Mouse (Mus musculus) left cerebral cortex, postnatal 4 days (tissue): ENCODE measurements at regions not wholly inside any gene's neighbourhood (a gene's known extent, or its start where the extent isn't known, plus 50 kb on each side); places are given as distances from the start of the nearest gene placed in this dataset.
A peak's percentile ranks its signal among the peaks of the same experiment; 100 is the strongest.

Experiments
- DNase-seq: peaks from one replicate; pipeline ENCODE4 v3.0.0-alpha.2; 2022
- intact Hi-C: fragments of 180-260 bp; cut with DNase I; formaldehyde crosslinking; loops from one replicate; pipeline ENCODE4 v1.15.1; 2025

DNA sequence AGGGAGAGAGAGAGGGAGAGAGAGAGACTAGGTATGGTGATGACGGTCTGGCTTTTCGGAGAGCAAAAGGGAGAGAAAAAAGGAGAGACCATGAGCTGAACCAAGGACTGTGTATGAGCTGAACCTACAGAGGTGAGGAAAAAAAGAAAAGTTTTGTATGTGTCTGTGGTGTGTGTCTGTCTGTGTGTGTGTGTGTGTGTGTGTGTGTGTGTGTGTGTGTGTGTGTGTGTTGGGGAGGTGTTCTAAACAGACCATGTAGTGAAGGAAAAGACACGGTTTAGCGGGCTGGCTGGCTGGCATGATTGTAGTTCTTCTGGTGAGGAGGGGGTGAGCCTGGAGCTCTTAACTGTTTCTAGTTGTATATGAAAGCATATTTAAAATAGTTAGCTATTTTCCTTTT, 418.6 kb upstream of the Ubash3b start:
- no peak for DNase-seq
- intact Hi-C loops: loop anchor here (2.0 to 5.0 kb wide), 2 partner anchors 157 to 203 kb away; no protein-coding TSS in a partner anchor

DNA sequence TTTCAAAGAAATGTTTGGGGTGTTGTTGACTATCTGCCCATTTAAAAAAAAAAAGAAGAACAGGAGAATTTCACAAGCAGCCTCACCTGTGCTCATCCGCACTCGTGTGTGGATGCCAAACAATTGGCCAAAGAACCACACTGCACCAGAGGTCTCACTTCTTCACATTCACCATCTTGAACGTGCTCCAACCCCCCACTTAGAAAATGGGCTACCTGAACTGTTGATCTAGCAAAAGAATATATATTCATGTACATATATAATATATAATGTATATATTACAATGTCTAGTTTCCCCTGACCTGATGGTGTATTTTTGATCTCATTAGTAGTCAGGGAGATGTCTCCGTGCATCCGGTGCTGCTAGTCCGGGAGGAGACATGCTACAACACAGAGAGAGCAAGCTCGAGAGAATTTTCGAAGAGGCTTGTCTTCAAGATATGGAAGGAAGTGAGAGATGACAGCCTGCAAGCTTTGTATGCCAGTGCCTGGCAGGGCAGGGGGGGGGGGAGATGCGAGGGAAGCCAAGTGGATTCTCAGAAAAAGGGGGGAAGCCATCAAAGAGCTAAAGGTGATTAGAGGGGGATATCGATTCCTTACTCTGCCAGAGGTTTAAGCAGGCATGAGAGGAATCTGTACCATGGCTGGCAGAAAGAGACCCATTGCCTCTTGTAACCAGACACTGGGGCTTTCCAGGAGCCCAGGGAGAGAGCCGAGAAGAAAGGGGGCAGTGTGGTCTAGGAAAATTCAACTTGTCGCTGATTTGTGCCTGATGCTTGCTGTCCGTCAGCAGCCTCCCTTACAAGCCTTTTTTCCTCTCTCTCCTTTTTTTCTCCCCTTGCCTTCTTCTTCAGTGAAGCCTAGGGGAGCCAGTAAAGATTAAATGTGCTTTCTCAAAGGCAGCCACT, 417.9 kb upstream of the Ubash3b start:
- peak; percentile 66 for DNase-seq
- intact Hi-C loops: loop anchor here (2.0 to 5.0 kb wide), 3 partner anchors 102 to 203 kb away; no protein-coding TSS in a partner anchor

DNA sequence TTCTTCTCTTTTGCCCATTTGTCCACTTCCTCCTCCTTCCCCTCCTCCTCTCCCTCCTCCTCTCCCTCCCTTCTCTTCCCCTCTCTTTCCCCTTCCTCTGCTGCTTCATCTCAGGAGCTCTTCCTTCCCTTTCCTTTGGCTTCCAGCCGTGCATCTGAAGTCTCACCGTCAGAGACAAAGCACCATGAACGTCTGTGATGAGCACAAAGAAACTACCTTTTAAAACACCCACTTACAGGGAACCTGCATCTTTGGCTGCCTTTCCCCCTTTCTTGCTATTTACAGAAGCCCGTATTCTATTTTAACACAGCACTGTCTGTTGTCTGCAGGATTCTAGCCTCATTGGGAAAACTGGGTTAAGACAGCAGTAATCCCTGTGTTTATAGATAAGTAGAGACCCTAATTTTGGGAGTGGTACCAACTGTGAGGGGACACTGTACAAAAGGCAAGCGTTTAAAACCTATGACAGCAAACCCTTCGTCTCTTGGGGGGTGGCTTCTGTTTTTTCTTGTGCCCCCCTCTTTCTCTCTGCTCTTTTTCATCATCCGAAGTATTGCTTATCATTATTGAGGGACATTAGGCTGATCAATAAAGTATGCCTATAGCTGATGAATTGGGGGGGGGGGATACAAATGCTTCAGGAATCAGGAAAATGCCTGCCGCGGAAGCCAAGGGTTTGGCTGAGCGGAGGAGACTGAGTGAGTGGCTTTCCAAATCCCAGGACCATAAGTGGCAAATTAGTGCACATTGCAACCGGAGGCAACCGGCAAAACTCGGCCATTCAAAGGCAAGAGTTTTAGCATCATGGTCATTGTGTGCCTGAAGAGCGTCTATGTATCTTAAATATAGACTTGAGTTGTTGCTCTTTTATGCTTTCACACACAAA, 417.0 kb upstream of the Ubash3b start:
- intact Hi-C loops: loop anchor here (5.0 kb wide), 1 partner anchor 101 kb away; no protein-coding TSS in a partner anchor
- DNase-seq: no peak

DNA sequence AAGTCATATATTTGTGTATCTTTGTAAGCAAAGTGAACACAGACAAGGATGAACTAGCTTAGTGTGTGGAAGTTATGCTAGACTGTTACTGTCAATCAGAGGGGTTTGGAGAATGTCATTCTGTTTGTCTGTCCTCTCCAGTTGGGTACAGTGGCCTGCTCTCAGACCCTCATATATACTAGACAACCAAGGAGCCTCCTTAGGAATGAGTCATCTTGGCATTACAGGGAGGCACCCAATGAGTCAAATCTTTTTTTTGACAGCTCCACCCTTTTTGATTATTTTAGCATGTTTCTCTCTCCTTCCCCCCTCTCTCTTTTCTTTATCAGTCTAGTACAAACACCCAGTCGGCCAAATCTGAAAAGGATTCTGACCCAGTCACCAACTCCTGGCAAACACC, 416.3 kb upstream of the Ubash3b start:
- no peak for DNase-seq
- intact Hi-C loops: loop anchor here (5.0 kb wide), 1 partner anchor 100 kb away; no protein-coding TSS in a partner anchor

DNA sequence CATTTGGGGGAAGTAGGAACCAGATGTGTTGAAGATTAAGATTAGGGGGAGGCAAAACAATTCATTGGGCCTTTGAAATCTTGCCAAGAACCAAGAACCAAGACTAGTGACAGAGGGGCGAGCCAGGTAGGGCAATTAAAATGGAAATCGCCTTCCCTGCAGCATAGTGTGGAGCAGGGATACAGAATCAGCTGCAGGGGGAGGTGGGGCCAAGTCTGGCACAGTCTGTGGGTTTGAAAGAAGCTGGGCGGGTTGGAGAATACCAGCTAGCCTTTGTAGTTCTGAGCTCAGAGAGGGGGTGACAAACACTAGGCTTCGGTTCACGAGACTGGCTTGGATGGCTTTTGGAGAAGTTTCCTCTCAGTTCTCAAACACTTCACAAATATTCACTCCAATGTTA, 414.3 kb upstream of the Ubash3b start:
- intact Hi-C loops: loop anchor here (5.0 kb wide), 1 partner anchor 99 kb away; no protein-coding TSS in a partner anchor
- no peak for DNase-seq

DNA sequence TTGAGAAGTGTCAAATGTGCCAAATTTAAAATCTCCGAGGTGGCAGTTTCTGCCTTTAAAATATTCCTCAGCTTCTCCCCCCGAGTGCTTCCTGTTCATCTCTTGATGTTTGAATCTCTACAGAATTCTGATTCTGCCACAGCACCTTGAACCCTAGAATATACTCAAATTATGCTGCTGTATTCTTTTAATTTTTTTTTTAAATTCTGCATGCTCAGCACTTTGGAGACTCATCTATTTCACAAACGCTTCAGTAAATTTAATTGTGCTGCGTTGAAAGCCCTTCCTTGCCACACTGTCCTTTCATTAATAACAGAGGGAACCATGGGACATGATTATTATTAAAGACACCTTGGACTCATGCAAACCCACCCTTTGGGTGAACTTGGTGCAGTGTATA, 408.8 kb upstream of the Ubash3b start:
- DNase-seq: no peak
- intact Hi-C loops: no loop called here

DNA sequence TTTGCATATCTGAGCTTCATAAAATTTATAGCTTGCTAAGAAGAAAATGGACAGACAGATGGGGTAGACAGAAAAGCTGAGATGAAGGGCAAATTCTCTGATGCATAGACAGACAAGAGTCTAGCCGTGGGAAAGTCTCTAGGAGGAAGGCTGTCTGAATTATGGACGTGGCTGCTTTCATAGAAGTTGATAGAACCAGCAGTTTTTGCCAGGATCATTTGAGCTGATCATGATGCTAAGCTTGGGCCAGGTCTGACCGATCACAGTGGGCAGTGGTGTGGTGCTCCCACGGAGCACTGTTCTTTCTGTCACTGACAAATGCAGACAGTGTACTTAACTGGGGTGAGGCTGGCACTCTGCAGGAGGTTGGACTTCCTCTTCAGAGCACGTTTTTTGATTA, 405.0 kb upstream of the Ubash3b start:
- intact Hi-C loops: no loop called here
- no peak for DNase-seq

DNA sequence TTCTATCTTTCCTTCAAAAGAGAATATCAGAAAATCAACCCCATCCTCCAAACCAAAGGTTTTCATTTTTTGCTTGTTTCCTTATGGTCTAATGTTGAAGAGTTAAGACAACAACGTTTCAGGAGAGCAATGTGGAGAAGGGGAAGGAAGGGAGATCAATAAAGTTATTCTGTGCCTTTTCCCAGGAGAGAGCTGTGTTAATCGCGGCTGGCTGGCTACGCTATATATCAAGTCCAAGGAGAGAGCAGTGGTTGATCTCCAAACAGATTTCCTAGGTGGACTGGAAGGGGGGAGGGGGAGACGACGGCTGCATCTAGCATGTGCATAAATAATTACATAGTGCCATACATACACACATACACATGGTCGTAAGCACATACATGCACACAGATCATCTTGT, 404.3 kb upstream of the Ubash3b start:
- DNase-seq: no peak
- intact Hi-C loops: no loop called here

DNA sequence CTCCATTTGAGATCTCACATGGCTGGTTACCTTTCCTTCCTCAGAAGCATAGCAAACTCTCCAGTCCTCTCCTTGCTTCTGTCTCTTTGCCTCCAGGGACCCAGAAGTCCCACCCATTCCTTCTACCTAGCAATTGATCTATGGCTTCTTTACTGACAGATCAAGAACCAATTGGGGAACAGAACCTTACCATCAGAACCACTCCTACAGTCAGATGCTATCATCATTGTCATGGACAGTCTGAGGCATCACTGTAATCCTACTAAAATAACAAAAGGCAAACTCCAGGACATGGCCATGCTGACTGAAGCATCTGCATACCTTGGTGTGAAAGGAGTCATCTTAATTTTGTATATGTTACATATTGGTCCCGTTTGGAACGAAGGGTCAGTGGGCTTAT, 401.9 kb upstream of the Ubash3b start:
- DNase-seq: no peak
- intact Hi-C loops: no loop called here

DNA sequence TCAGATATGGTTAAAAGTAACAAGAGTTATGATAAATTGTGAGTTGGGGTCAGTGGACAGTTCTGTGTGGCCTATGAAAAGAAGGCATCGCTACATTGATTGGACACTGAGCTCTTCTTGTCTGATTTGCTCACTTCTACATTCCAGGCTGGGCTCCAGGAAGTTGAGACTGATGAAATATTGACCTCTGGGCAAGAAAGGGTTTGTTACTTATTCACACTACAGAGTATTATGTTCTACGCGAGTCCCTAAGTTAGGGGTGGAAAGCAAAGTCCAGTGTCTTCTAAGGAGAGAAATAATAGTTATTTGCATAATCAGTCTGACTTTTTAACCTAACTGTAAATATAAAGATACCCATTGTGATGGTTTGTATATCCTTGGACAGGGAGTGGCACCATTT, 397.0 kb upstream of the Ubash3b start:
- DNase-seq: no peak
- intact Hi-C loops: no loop called here

DNA sequence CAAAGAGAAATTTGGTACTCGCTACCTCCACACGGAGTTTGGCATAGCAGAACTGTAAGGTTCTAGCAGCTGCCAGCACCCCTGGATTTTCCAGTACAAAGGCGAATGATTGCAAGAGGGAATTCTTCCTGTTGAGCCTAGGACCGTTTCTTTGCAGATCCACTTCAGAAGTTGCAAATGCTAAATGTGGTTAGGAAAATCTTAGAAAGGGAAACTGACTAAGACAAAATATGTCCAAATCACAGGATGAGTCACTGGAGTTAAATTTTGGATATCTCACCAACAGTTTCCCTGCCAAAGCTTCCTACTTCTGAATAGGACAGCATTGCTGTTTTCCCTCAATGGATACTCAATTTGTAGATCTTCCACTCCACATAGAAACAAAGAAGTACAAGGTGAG, 395.4 kb upstream of the Ubash3b start:
- DNase-seq: no peak
- intact Hi-C loops: no loop called here

DNA sequence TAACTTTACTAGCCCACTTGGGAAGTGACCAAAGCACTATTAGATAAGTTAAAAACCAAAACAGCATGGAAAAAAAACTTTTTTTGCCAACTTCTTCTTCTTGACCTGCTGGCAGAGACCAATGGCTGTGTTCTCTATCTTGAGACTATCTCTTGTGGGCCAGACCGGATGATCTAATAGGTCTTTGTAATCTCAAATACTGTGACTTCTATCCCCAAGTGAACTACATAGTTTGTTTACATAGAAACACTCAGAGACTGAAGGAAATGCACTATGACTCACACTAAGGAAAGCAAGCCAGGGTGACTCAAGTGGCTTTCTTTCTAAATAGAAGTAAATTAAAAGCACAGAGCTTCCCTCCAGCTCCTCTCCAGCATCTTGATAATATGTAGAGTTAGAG, 384.3 kb upstream of the Ubash3b start:
- intact Hi-C loops: no loop called here
- no peak for DNase-seq

DNA sequence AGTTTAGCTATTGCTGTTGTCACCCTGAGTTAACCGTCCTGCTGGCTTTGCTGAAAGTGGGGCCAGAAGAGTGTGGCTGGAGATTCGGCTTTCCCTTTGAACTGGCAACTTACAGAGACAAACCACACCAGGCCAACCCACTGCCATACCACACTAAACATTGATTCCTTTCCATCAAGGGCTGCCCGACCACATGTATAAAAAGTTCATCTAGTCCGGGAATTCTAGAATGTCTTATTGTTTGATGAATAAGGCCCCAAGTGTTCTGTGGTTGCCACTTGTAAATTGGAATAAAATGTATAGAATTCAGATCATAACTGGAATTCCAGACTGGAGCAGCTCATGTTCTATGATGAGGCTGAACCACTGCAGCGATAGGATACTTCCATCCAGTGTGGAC, 381.0 kb upstream of the Ubash3b start:
- no peak for DNase-seq
- intact Hi-C loops: no loop called here

DNA sequence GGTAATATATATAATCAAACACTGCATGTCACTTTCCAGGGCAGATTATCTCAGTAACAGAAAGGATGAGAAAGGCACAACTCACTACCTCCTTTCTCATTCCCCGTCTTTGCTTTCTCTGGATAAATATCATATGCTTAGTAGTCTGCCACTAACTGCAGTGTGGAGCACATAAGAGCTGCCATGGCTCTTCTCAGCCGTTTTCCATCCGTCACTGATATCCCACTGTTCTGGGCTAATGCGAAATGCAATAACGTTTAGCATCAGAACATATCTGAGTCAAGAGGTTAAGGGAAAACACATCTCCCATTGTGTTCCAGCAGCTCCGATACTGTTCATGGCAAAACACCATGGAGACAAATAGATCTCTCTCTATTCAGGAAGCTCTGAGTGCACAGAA, 379.8 kb upstream of the Ubash3b start:
- intact Hi-C loops: no loop called here
- no peak for DNase-seq

DNA sequence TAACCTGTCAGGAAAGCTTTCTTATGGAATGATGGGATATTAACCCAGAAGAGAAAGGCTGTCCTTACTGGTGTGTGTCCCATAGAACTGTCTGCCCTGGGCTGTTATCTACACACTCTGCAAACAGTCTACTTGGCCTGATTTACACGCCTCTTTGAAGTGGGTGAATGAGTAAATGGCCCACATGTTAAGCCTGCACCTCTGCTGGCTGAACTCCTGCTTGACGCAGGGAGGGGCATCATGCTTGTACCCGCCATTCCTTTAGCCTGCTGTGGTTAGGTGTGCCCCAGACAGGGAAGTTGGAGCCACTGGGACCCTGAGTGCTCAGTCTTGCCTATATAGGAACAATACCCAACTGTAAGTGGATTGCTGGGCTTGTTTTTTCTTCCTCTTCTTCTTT, 371.3 kb upstream of the Ubash3b start:
- DNase-seq: no peak
- intact Hi-C loops: no loop called here

DNA sequence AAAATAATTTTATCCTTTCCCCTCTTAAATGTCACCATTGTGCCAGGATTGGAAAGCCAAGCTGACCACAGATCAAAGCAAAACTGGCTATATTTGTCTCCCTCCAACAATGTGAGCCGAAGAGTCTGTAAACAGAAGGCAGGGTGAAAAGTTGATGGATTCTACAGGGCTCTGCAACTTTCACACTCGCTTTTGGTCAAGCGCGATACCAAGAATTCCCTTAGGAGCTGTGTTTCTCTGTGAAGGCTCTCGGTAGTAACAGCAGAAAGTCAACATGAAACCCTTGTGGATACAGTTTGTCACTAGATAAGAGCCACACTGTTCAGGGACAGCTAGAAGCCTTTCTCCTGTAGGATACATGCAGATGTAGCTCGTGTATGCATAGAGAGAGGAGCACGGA, 370.8 kb upstream of the Ubash3b start:
- no peak for DNase-seq
- intact Hi-C loops: no loop called here

DNA sequence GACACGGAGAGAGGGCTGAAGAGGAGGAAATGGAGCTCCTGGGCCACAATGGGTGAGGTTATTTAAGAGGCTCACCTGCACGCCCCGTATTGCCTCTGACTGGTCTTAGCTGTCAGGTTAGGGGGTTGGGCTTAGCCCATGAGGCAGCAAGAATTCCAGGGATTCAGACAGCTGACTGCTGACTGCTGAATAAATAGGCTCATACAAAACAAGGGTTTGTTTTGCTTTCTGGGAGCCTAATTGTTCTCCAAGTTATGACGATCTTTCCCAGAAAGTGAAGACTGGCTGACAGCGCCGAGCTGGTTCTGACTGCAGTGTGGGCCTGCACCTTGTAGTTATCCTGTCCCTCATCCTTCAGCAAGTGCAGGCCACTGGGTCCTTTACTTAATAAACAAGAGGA, 370.1 kb upstream of the Ubash3b start:
- DNase-seq: no peak
- intact Hi-C loops: no loop called here

DNA sequence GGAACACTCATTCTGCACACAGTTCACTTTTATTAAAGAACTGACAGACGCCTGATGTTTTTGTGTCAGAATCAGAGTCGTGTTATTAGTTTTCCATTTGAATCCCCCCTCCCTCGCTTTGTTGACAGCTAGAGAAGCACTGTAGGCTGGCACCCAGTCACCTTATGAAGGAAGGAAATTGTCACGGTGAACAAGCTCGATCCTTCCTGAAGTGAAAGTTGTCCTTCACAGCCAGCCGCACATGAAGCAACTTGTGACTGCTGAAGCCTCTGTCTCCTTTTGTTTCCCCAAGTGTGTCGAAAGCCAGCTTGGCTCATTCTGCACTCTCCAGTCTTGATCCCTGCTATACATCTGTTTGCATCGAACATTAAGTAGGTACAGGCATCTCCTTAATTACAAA, 364.6 kb upstream of the Ubash3b start:
- no peak for DNase-seq
- intact Hi-C loops: no loop called here

DNA sequence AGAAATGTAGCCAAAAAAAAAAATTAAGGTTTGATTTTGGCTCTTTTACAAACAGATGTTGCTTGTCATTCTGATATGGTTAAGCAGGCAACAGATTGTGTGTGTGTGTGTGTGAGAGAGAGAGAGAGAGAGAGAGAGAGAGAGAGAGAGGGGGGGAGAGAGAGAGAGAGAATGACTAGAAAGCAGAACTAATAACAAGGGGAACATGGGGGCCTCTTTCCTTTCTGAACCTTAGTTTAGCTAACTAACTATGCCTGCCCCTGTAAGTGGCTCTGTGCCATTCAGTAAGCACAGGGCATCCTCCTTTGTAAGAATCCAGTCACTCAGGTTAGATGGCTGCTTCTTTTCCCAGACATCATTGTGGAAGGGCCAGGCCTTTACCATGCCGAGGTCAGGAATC, 364.0 kb upstream of the Ubash3b start:
- DNase-seq: no peak

DNA sequence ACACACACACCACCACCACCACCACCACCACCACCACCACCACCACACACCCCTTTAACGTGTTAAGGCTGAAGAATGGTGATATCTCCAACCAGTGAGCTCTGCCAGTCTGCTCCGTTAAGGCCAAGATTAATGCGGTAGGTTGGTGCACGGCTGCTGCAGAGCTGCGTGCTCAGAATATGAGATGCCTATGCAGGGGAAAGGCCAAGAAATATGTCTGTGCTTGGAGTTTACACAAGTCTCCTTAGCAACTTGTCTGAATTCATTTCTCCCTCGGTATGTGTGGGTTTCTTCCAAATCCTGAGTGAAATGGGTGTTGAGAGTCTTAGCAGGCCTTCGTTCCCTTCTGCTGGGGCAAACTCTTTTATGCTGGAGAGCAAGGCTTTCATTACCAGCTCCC, 363.1 kb upstream of the Ubash3b start:
- intact Hi-C loops: no loop called here
- DNase-seq: peak; percentile 61

More for the DNA sequence above, 364.0 kb upstream of the Ubash3b start:
- intact Hi-C loops: no loop called here

DNA sequence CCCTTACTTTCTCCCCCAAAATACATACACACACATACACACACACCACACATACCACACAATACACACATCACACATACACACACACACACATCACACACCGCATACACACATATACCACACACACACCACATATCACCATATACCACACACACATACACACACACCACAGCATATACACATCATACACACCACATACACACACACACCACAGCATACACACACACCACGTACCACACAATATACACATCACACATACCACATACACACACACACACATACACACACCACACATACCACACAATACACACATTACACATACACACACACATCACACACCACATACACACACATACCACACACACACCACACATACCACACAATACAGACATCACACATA, 362.5 kb upstream of the Ubash3b start:
- intact Hi-C loops: no loop called here
- DNase-seq: no peak

DNA sequence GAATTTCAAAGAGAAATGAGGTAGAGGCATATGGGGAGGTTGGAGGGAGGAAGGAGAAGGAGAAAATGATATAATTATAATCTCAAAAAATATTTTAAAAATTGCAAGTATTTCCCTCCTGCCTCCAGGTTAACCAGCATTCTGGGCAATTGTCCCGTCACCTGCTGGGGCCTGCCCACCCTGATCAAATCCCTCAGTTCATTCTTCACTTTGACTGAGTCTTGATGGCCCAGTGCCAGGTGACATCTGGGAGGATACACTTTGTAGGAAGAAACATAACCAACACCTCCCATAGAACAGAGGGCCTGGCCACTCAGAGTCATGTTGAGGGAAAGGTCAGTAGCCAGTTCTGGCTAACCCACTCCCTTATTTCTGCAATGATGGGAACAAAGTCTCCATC, 360.8 kb upstream of the Ubash3b start:
- intact Hi-C loops: no loop called here
- peak; percentile 92 for DNase-seq
